Mouse (Mus musculus) retina, postnatal 1 day (tissue): ENCODE data around the gene Arl15.

ENCODE experiments used
- DNase-seq: peaks from one replicate; pipeline ENCODE4 v3.0.0-alpha.2; 2012

Arl15 gene

DNA sequence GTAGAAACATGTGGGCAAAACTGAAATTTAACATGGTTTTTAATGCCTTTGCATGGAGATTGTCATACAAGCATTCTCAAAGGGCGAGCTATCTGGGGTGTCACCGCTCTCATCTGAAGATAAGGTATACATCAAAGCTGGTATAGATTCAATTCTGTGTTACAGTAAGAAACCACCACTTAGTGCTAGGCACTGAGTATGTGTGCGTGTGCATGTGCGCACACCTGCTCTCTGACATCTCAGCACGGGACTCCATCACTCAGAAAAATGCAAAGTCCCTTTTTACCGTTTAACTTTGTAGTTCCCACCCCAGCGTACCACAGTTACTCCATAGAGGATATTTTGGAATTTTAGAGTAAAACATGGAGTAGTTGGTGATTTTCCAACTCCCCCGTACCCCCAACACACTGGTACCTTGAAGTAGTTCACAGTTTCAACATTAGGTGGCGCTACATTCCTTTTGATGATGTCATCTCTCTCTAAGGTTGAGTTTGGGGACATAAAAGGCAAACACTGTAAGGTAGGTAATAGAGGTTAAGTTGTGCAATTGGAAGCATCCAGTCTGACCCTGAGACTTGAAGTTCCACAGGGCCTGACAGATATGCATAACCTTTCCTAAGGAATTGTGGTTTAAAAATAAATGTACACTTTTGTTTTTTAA is 281.5 kb downstream of the Arl15 start:
- DNase-seq: peak; percentile 59

DNA sequence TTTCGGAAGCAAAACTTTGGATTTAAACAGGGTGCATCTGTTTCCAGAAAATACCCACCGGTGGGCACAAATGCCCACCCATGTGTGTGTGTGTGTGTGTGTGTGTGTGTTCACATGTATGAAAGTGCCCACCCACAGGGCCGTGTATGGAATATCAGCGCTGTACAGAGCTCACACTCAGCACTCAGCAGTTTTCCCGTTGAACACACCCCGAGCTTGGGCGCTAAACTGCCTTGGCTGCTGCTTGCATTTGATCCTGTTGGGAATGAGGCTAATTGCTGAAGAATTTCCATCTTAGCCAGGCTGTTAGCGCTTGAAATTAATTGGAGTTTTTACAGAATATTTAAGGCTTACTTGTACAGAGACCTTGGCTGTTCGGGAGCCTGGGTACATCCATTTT is 282.9 kb downstream of the Arl15 start:
- peak; percentile 52 for DNase-seq

DNA sequence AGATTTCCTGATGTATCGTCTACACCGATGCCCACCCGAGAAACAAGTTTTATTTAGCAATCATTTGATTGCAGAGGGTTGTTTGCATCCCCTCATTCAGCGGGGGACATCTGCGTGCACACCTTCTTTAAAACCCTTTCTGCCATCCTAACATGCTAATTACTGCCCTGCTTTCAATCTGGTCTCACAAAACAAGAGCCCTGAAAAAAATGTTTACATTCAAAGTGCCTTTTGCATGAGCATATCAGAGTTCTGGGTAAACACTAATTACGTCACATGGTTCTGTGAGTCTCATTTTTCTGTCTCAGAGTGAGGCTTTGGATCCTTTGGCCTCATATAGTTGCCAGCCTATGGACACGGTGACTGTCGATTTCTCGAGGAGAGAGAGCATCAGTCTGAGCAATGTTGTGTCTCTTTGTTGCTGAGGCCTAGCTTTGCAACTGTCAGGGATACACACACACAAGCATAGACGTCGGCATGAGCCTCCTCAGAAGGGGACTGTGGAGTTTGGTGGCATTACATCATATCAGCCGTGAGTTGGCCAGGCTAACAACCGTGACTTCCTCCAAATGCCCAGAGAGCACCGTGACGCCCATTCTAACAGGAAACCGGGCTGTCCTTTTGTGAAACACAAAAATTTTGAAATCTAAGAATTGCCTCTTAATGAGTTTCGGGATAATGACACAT is 283.4 kb downstream of the Arl15 start:
- peak; percentile 47 for DNase-seq

DNA sequence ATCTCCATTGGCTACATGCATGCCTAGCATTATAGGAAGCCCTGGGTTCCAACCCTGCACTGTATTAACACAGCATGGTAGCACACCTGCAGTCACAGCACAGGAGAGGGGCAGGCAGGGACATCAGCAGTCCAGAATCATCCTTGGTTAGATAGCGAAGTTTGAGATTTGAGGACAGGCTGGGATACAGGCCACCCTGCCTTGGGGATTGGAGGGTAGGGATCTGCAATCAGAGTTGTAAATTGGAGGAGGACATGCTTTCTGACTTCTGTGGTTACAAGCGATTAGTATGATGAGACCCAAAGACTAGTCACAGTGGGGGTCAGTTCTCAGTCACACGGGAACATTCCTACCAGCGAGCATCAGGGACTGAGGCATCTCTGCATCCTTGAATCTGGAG is 284.5 kb downstream of the Arl15 start:
- no peak for DNase-seq

DNA sequence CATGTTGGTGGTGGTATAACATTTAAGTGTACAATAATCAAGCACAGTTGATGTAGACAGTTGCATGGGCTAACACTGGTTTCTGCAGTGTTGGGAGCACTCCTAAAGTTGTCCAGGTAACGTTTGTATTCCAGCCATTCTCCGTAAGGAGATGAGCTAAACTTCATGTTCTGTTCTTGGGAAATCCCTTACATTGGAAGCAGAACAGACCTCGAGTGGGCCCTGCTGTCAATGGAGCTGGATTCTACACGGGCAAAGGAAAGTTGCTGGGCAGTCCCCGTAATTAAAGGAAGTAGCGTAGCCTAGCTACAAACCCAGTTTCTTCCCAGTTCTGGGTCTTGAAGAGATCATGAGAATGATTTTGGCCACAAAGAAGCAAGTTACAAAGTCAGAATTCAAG is 285.4 kb downstream of the Arl15 start:
- DNase-seq: no peak

DNA sequence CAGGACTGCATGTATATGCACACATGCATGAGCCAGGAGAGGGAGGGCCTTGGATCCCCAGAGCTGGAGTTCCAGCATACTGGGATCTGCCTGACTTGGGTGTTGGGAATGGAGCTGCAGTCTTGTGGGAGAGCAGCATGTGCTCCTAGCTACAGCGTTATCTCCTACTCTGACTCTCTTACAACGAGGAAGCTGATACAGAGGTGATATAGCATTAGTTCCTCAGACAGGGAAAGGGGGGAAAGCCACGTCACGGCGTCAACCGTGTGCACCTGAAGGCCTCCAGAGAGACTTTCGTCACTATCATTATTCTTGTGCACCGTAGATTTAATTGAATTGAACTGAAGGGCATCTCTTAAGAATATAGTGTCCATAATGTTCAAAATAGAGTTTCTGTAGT is 286.2 kb downstream of the Arl15 start:
- DNase-seq: no peak

DNA sequence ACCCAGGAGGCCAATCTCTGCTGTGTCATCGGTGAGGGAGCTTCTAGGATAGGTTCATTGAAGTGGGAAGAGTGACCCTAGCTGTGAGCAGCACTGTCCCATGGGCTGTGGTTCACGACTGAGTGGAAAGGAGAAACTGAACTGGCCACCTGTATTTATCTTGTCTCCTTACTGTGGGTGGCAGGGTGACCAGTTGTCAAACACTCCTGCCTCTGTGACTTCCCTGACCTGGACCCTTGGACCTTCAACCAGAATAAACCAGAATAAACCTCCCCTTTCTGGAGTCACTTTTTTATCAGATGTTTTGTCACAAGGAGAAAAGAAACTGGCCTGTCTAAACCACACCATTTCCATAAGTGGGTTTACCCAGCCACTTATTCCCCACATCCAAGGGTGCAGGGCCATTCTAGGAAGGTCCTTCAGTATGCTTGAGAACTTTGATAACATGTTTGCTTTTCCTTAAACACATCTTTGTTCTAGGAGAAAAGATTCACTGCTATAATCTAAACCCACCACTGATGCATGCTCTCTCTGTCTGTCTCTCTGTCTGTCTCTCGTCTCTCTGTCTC is 289.3 kb downstream of the Arl15 start:
- DNase-seq: no peak

DNA sequence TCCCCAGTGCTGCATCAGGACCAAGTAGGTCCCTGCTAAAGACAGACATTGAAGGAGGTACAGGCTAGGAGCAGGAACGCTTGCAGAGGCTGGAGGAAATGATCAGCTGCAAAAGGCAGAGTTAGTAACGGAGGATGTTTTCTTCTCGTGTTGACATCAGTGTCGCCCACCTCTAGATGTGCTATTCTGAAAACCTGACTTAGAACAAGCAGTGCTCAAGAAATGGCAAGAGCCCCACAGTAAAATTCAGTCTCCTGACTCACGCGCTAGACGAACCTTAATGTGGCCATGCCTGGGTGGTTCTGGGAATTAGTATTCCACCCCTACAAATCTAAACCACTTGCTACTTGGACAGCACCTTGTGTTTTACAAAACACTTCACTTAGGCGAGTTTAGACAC is 291.1 kb downstream of the Arl15 start:
- no peak for DNase-seq

DNA sequence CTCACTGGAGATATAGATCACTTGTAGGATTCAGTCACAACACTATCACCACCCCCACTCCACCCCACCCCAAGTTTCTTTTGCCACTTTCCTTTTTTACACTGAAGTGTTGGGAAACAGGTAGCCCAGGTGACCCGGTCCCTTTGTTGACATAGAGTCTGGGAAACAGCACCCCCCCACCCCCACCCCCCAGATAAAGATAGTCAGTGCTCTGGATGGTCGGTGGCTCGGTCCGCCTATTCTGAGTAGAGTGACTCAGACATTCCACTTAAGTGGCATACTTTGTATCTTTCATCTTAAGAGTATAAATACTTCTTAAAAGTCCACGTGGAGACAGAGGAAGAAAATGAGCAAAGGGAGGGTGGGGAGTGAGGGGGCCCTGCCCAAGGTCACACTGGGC is 292.0 kb downstream of the Arl15 start:
- no peak for DNase-seq

DNA sequence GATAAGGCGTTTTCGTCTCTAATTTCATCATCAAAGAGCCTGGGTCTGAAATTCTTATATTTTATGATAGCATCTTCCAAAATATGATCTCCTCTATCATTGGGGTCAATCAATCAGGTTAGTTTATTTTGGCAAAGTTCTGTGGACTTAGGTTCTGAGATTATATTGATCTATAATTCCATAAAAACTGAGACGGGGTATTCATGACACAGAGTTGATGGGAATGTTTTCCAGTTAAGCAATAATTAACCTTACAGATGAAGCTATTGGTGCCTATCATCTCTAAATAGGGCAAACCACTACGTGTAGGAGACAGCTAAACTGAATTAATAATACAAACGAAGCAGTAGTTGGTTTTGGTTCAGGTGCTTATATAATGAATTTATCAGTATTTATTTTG is 292.5 kb downstream of the Arl15 start:
- no peak for DNase-seq

DNA sequence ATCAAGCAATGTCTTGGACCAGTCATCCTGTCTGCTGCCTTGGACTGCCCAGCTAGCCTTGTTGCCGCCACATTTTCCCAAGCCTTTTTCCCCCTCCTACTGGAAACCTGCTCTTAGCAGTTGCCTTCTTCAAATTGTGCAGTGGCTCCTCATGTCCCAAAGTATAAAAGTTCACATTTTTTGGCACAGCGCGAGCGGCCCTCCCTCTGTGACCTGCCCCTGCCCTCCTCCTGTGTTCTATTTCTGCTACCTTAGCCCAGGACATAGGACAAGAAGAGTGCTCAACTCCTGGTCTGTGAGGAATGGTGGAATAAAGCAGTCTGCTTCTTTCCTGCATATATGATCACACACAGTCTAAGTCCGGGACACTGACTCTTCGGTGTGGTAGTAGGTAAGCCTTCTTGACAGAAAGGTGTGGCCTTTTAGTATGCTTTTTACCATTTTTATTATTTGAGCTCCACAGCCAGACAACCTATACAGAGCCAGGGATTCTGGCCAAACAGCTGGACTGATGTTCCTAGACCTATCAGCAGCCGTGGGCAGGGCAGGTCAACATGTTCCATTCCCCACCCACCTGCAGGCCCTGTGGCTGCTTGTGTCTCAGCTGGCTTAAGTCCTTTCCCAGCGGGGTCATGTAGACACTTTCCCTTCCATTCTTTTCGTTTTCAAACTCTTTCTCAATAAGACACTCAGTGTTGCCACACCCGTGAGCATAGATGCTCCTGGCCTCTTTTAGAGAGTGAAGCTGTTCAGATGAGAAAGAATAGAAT is 293.6 kb downstream of the Arl15 start:
- DNase-seq: no peak

DNA sequence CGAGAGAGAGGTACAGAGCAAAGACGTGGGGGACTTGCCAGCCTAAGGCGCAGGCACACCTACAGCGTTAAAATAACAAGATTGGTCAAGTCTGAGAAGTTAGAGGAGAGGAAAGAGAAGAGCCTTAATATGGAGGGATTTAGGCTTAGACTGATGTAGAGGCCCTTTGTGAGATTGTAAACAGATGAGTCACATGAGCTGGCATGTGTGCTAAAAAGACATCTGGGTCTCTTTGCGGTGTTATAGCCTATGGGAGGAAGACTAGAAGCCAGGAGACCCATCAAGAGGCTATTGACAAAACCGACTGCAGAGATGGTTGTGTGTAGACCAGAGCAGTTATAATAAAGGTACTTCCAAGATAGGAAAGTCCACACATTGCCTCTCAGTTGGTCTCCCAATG is 296.5 kb downstream of the Arl15 start:
- DNase-seq: no peak

DNA sequence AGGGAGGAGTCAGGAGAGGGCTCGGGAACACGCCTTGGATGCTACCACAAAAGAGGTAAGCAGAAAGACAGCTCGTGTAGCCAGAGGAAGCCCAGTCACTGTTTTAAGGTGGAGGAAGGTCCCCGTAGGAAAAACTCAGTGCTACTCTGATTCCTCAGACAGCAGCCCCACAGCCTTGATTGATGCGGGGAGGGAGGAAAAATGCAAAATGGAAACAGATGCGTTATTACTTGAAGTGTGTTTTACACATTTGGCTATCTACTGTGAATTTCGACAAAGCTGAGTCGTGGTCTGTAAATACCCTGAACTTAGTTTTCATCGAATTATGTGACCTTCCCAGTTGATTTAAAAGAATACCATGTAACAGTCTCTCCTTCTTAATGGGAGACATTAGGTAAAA is 296.9 kb downstream of the Arl15 start:
- no peak for DNase-seq

DNA sequence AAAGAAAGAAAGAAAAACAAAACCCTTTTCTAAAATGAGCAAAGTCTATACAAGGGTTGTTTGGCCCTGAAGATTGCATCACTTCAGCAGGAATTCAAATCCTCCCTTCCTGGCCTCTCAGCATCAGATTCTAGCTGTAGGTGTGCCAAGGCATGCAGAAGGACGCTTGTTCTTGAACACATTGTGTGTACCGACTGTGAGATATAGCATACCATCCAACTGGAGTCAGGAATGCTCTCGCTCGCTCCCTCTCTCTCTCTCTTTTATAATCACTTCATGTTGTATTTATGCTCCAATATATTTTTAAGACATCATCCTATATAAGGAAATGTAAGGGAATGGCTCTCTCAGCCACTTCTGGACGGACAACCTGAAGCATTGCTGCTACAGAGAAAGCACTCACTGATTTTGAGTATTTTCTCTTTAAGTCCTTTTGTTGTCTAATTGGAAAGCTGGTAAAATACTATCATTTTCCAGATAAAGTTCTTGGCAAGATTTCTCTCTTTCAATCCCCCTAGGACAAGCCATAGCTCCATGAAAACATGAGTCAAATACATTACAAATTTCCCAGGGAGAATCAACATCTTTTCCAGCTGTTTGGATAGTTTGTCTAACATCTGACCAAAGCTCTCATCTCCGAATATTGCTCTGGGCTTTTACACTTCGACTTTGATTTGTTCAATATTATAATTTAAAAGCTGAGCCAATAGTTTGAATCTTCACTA is 300.0 kb downstream of the Arl15 start:
- DNase-seq: no peak

DNA sequence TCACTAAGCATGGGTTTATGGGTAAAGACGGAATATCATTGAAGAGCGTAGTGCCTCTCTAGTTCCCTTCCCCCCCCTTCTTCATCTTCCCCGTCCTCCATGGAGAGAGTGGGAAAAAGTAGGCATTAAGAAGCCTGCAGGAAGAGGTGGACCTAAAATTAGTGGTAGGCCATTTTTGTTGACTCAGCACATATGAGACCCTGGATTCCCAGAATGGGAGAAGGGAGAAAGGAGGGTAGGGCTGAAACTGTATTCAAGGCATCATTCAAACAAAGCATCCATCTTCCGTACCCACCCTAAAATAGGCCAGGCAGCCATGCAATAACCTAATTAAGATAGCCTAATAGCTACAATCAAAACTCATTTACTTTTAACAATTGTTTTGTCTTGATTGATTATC is 301.1 kb downstream of the Arl15 start:
- no peak for DNase-seq

DNA sequence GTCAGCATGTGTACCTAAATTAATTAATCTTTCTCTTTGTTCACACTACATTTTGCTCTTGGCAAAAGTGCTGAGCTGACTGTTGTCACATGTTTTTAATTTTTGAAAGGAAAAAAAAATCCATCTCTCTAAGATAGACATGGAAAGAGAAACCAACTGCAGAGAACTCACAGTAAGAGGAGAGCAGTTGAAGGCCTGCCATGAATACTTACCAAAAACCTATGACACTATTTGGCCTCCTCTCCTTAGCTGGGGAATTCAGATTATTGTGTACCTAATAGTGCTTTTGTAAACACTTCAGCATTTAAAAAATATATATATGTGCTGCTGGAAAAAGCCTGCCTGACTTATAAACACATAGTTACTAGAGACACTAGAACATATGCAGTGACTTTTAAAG is 302.1 kb downstream of the Arl15 start:
- DNase-seq: no peak

DNA sequence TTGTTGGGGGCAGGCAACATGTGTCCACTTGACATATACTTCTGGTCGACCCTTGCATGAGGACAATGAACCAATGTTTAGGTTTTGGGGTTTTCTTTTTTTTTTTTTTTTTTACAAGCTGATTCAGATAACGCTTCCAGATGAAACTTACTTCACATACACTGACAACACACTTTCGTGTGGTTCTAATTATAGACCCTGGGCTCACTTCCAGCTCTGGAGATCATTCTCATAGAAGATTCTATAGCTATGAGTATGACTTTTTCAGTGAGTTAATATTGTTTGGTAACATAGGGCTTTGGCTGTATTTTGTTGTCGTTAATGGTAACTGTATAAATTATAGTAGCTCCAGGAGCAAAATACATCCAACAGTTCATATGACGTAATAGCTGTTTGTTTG is 306.9 kb downstream of the Arl15 start:
- DNase-seq: no peak

DNA sequence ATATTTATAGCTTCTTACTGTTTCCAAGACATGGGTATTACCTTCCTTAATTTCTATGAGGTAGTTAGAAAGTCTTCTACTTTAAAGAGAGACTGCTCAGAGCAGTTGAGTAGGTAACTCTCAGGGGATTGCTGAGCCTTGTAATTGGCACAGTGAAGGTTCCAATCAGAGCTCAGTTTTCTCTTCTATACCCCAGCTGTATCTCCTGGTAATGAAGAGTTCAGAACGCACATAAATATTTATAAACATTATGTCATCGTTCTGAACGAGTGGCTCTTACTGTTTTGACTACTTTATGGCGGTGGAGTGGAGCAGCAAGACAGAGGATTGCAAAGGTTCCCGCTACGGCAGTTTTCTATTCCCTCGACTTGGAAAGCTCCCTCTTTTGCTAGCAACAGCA is 311.8 kb downstream of the Arl15 start:
- DNase-seq: no peak

DNA sequence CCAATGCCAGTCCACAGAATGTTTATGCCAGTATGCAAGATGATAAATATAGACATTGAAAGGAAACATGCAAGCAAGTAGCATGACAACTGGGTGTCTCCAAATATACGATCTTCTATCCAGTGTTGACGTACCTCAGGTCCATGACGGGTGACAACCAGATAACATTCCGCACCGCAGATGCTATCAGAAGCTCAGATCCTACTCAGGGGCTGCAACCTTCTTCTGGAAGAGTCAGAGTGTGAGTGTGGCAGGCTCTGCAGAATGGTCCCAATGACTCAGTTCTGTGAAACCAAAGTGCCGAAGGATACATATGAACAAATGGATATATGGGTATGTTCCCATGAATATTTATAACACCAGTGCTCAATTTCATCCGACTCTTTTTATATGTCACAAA is 313.2 kb downstream of the Arl15 start:
- DNase-seq: no peak

DNA sequence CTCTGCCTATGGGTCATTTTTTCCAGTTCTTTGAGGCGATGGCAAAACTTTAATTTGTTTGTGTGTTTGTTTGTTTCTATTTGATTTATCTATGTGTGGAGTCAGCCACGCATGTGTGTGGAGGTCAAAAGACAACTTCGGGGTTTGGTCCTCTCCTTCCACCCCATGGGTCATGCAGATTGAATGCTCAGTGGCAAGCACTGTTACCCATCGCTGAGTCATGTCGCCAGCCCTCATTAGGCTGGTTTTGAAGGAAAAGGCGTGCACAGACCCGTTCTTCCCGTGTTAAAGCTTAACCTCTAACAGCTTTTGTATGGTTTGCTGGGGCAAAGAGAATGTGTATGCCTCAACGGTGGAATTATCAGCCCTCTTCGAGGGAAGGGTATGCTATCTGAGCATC is 315.1 kb downstream of the Arl15 start:
- DNase-seq: peak; percentile 23

DNA sequence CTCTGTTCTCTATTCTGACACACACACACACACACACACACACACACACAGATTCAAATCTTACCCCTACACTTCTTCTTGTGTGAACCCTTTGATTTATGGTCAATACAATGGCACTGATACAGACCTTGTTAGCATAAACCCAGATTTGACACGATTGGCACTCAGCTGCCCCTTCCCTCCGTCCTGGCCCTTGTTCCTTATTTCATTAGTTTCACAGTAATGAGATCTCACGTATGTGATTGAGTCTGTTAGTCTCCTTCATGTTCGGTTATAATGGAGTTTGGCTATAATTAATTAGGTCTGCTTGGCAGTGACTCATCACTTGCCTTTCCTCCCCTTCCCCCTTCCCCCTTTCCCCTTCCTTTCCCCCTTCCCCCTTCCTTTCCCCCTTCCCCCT is 315.5 kb downstream of the Arl15 start:
- peak; percentile 29 for DNase-seq

DNA sequence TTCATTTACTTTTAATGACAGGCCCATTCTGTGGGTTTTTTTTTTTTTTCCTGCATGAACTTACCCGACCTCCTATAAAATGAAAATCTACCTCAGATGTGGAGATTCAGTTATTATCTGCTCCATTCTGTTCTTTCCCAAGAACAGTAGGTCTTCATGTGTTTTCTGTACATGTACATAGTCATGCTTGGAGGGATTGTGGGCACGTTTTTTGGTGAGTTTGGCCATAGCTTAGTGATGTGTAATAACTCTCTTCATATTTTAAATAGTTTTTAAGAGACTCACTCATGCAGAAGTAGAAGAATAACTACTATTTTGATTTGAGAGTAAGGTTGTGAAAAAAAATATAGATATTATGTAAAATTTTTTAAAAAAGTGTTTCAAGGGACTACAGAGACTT is 319.2 kb downstream of the Arl15 start:
- DNase-seq: no peak

DNA sequence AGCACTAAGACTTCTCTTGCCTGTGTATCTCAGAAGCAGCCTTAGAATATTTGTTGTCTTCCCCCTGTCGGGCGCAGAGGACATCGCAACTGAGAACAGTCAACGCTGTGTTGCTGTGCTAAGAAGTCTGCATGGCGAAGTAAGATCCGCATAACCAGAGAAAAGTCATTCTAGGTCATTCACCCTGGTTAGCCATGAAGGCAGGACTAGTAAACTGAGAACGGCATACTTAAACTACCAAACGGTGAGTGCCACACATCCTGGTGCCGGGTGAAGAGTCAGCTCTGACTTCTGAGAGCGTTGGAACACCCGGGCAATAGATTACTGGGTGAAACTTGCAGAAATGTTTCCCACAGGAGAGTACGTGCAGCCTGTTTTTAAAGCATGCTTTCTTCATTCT is 320.3 kb downstream of the Arl15 start:
- DNase-seq: no peak
